Mouse (Mus musculus) cerebellum, adult 2 months (tissue): ENCODE measurements around the gene Tmem159. TPM values are rescaled to one million over a fixed set of nuclear protein-coding genes. Genes with fewer than 3 reads are reported as not detected.

Experiments used
- DNase-seq, 2 experiments: peaks; one replicate each; pipeline ENCODE4 v3.0.0; 2021
- H3K27ac ChIP-seq: fragments of 200-500 bp; 2 replicates; pipeline ENCODE4 v1.5.1; 2012; ENCODE audit warnings: low read length, control low read depth, inconsistent platforms; ENCODE audit not compliant: insufficient read depth
- H3K27me3 ChIP-seq: fragments of 200-500 bp; 2 replicates; pipeline ENCODE4 v1.6.1; 2012; ENCODE audit warnings: inconsistent platforms, mild to moderate bottlenecking, low read length, moderate library complexity; ENCODE audit not compliant: control insufficient read depth, insufficient read depth
- H3K4me1 ChIP-seq: fragments of 200-500 bp; 2 replicates; pipeline ENCODE4 v1.6.1; 2011; ENCODE audit warnings: low read length; ENCODE audit not compliant: control insufficient read depth, insufficient read depth
- H3K4me3 ChIP-seq: fragments of 200-500 bp; replicated peaks from 2 replicates; pipeline ENCODE3; 2011; ENCODE audit warnings: mild to moderate bottlenecking, low read depth, low read length, control low read depth; ENCODE audit not compliant: insufficient read depth
- CTCF ChIP-seq: fragments of 200-500 bp; IDR thresholded peaks from 2 replicates; pipeline ENCODE4 v1.5.1; 2011; ENCODE audit warnings: low read depth, mild to moderate bottlenecking, control low read depth, low read length, moderate library complexity, borderline replicate concordance; ENCODE audit not compliant: insufficient read depth
- POLR2A ChIP-seq: fragments of 200-500 bp; IDR thresholded peaks from 2 replicates; pipeline ENCODE4 v1.6.1; 2011; ENCODE audit warnings: low read length, control low read depth, borderline replicate concordance; ENCODE audit not compliant: insufficient read depth
- WGBS: fragments of 180-500 bp; shearing (Covaris S2); methylation state at CpG from one replicate; pipeline ENCODE4 v1.1.7; 2018; 5-methylcytosine and 5-hydroxymethylcytosine counted together
- polyA plus RNA-seq: library from polyadenylated mRNA; depleted of rRNA; stranded (reverse); fragments of >200 nt; gene quantifications from 2 replicates; pipeline ENCODE4 v1.2.3, GENCODE M21; 2012; rRNA removed

Tmem159 gene
- 10.9 TPM in 2 replicates for polyA plus RNA-seq

GRCm38 (mm10) chr7:120102164-120102972 lies at the start of gene Tmem159:
Gene Tmem159, plus strand, starts transcription at chr7:120102353.
- Histone ChIP-seq H3K4me3 (peak within 1 kb of the TSS; percentile 89), H3K4me1 (peaks cover 5% of the 10 kb centered on the region; the same call in 1 of the 2 replicates), H3K27ac (no peak within 1 kb of the TSS), H3K27me3 (no peaks in the 10 kb centered on the region)
- TF ChIP-seq CTCF: no peak
- peak; percentile 44; the same call in 1 of the 2 replicates for TF ChIP-seq POLR2A
- peak; percentile 86 to 90 for DNase-seq
- WGBS: 1% methylated on average over 42 of the region's 42 CpGs

GRCm38 (mm10) chr7:120054016-120054415 lies 48.1 kb upstream of the Tmem159 start:
- DNase-seq: no peak
- H3K27me3 ChIP-seq: no peaks in the 10 kb centered on the region
- H3K27ac ChIP-seq: no peak overlapping the region
- no peak overlapping the region for H3K4me3 ChIP-seq
- no peak for TF ChIP-seq CTCF
- no peak for TF ChIP-seq POLR2A
- 39% methylated on average over 2 of the region's 2 CpGs for WGBS
- no peaks in the 10 kb centered on the region for H3K4me1 ChIP-seq

GRCm38 (mm10) chr7:120055479-120055878 lies 46.7 kb upstream of the Tmem159 start:
- WGBS: 68% methylated on average over 3 of the region's 3 CpGs

GRCm38 (mm10) chr7:120064045-120064444 lies 38.1 kb upstream of the Tmem159 start:
- no peak for TF ChIP-seq CTCF
- no peak for TF ChIP-seq POLR2A
- Histone ChIP-seq H3K4me3 (no peak overlapping the region), H3K27me3 (no peaks in the 10 kb centered on the region), H3K27ac (no peak overlapping the region), H3K4me1 (no peaks in the 10 kb centered on the region)
- DNase-seq: no peak
- 88% methylated on average over 1 of the region's 1 CpGs for WGBS

More at GRCm38 (mm10) chr7:120055479-120055878, 46.7 kb upstream of the Tmem159 start:
- Histone ChIP-seq H3K4me3 (no peak overlapping the region), H3K27ac (no peak overlapping the region), H3K4me1 (no peaks in the 10 kb centered on the region), H3K27me3 (no peaks in the 10 kb centered on the region)
- TF ChIP-seq CTCF: no peak
- no peak for TF ChIP-seq POLR2A
- DNase-seq: no peak

- Histone ChIP-seq H3K4me1 (no peaks in the 10 kb centered on the region; the same call in 1 of the 2 replicates), H3K27me3 (no peaks in the 10 kb centered on the region), H3K4me3 (no peak overlapping the region), H3K27ac (no peak overlapping the region)
- no peak for DNase-seq
- TF ChIP-seq POLR2A: no peak
- no peak for TF ChIP-seq CTCF
- 73% methylated on average over 3 of the region's 3 CpGs for WGBS
Measured at GRCm38 (mm10) chr7:120068114-120068513, 34.0 kb upstream of the Tmem159 start.

DNA sequence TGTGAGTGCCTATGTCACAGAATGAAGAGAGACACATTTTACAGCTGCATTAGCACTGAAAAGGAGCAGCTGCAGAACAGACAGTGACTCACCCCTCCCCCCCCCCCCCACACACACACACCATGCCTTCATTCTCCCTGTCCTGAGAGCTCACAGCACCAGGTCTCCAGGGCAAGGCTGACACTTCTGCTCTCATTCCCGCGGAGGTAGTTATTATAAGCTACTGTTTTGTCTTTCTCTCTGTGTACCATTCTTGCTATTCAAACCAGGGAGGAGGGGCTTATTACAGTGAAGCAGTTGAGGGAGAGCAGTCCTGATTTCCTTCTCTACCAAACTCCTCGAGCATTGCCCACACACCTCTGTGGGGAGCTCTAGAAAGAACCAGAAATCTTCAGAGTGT lies 33.0 kb upstream of the Tmem159 start:
- no peak overlapping the region for H3K27ac ChIP-seq
- no peak overlapping the region for H3K4me3 ChIP-seq
- TF ChIP-seq CTCF (no peak), POLR2A (no peak)
- WGBS: 12% methylated on average over 3 of the region's 3 CpGs
- no peak for DNase-seq
- no peaks in the 10 kb centered on the region; the same call in 1 of the 2 replicates for H3K4me1 ChIP-seq
- H3K27me3 ChIP-seq: no peaks in the 10 kb centered on the region; the same call in 1 of the 2 replicates

- Histone ChIP-seq H3K27ac (no peak overlapping the region), H3K4me3 (no peak overlapping the region), H3K4me1 (no peaks in the 10 kb centered on the region), H3K27me3 (no peaks in the 10 kb centered on the region)
- no peak for TF ChIP-seq CTCF
- no peak for TF ChIP-seq POLR2A
- 78% methylated on average over 3 of the region's 3 CpGs for WGBS
- DNase-seq: no peak
Measured at GRCm38 (mm10) chr7:120080177-120080576, 22.0 kb upstream of the Tmem159 start.

DNA sequence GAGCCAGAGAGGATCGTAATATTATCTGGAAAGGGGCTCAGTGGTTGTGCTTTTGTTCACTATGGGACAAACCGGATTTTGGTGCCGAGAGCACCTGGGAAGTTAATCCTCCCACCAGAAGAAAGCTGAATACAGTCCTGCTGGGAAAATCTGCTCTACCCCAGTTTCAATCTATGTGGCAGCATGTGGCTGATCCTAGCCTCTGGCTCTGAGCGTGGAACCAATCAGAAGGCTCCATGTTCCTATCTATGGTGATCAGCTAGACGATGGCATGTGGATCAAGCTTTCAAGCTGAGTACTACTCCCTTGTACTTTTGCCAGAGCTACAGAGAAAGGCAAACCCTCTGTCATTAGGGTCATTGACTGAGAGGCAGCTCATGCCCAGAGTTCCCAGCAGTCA lies 9.1 kb upstream of the Tmem159 start:
- Histone ChIP-seq H3K4me3 (no peak overlapping the region), H3K27me3 (no peaks in the 10 kb centered on the region), H3K27ac (no peak overlapping the region), H3K4me1 (no peaks in the 10 kb centered on the region)
- DNase-seq: no peak
- no peak for TF ChIP-seq POLR2A
- no peak for TF ChIP-seq CTCF
- whole genome bisulfite sequencing: 26% methylated on average over 5 of the region's 5 CpGs
